In the genomic region with DNA sequence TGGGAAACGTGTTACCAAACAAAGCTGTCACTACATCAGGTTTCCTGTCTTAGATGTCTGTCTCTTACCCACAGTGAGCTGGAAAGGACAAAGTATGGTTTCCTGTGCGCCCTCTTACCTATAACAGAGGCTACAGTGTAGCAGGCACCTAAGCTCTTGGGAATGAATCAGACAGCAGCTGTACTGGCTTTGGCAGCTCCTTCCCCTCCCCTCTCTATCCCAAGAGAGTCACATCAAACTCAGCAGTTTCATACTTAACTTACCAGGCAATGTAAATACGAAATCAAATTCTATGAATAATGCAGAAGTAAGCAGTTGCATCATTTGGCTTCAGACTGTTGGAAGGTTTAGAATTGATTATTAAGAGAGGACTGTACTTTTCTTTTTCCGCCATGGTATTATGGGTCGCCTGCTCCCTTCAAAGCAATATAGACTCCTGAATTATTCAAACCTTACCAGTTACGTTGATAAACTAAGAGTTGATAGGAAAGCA, we compare ENCODE assay signal across 22 mouse cellular contexts. TPM values are rescaled to one million over a fixed set of nuclear protein-coding genes. Genes with fewer than 3 reads are reported as not detected.
DNase-seq lines count a peak whose midpoint lies in the region; ATAC-seq and TF ChIP-seq lines count a peak whose summit lies in the region.
"Had no signal": no experiment of that assay in that cellular context is flagged by ENCODE, and none has a peak within 500 bp of the region (broad histone marks: within the 10 kb centered on the region; RNA-seq: fewer than 3 reads in every experiment).

No protein-coding gene starts in this region.

- no peak for TF ChIP-seq POLR2A in myocyte (IDR thresholded peaks at IDR 0.05; ENCODE audit: insufficient read length, low read depth)

- H3K9ac ChIP-seq in heart, embryonic 11.5 days (ENCODE audit: low read depth, low read length) = no peak overlapping the region
- H3K9ac ChIP-seq in kidney, embryonic 14.5 days (ENCODE audit: low read depth, low read length) = no peak overlapping the region
- H3K9ac ChIP-seq: embryonic facial prominence, embryonic 15.5 days; forebrain, embryonic 15.5 days; heart, embryonic 15.5 days; hindbrain, embryonic 14.5 days had no signal

- H3K27ac ChIP-seq in heart, embryonic 11.5 days (ENCODE audit: low read depth, low read length) = no peak overlapping the region
- no peak overlapping the region for H3K27ac ChIP-seq in kidney, embryonic 14.5 days (ENCODE audit: low read depth, low read length)
- H3K27ac ChIP-seq: embryonic facial prominence, embryonic 15.5 days; forebrain, embryonic 15.5 days; heart, embryonic 10.5 days; heart, embryonic 15.5 days; hindbrain, embryonic 10.5 days; hindbrain, embryonic 14.5 days had no signal

- no peaks in the 10 kb centered on the region for H3K36me3 ChIP-seq in heart, embryonic 11.5 days (ENCODE audit: control insufficient read depth, insufficient read depth, low read length)
- H3K36me3 ChIP-seq in myocyte (ENCODE audit: control insufficient read depth, insufficient read depth) = no peaks in the 10 kb centered on the region
- no peaks in the 10 kb centered on the region for H3K36me3 ChIP-seq in kidney, embryonic 14.5 days (ENCODE audit: control insufficient read depth, insufficient read depth, low read length)
- H3K36me3 ChIP-seq: embryonic facial prominence, embryonic 15.5 days; forebrain, embryonic 15.5 days; heart, embryonic 10.5 days; heart, embryonic 15.5 days; hindbrain, embryonic 10.5 days had no signal

- peak; percentile 13 for DNase-seq in heart, adult 11 months
- peak; percentile 34 for DNase-seq in 416B (ENCODE audit: low read depth)
- no peak for DNase-seq in embryo, embryonic 10.5 days (ENCODE audit: low spot score)
- DNase-seq: adrenal gland, adult 2 months; adrenal gland, postnatal 25 days; cerebellum, adult 2 months; cerebellum, postnatal 10 days; embryo, embryonic 11 days; heart, postnatal 14 days had no signal

- ATAC-seq in heart, embryonic 11.5 days (replicated peaks; ENCODE audit: insufficient number of reproducible peaks, low FRiP score, low TSS enrichment) = no peak
- 0 out of 4 replicates have a peak, but pooled peaks have one; percentile 10 to 32 for ATAC-seq in hematopoietic stem cell, adult 5-6 weeks (replicated peaks in 1 of 2; ENCODE audit: insufficient read depth in 1 of 2, low FRiP score in 2 of 2, low TSS enrichment in 1 of 2, low read depth in 1 of 2, poor library complexity in 2 of 2, severe bottlenecking in 2 of 2)
- ATAC-seq in kidney, embryonic 14.5 days (ENCODE audit: low FRiP score, low TSS enrichment) = no peak
- ATAC-seq: forebrain, embryonic 15.5 days; Patski had no signal

- no peak overlapping the region for H3K4me3 ChIP-seq in heart, embryonic 11.5 days (ENCODE audit: low read depth, low read length)
- H3K4me3 ChIP-seq in myocyte = no peak overlapping the region
- H3K4me3 ChIP-seq in kidney, embryonic 14.5 days (ENCODE audit: low read length) = no peak overlapping the region
- H3K4me3 ChIP-seq: embryonic facial prominence, embryonic 15.5 days; erythroblast, embryonic 14.5 days; forebrain, embryonic 15.5 days; heart, embryonic 10.5 days; heart, embryonic 15.5 days; hindbrain, embryonic 10.5 days had no signal

- no peak overlapping the region for H3ac ChIP-seq in myocyte (ENCODE audit: control insufficient read depth, insufficient read length)

- H3K9me3 ChIP-seq in heart, embryonic 11.5 days (replicated peaks; ENCODE audit: control insufficient read depth, low read length) = no peaks in the 10 kb centered on the region
- no peaks in the 10 kb centered on the region for H3K9me3 ChIP-seq in kidney, embryonic 14.5 days (ENCODE audit: control insufficient read depth, low read length)
- H3K9me3 ChIP-seq: embryonic facial prominence, embryonic 15.5 days; forebrain, embryonic 15.5 days; heart, embryonic 10.5 days; heart, embryonic 15.5 days; hindbrain, embryonic 10.5 days had no signal

- H3K4me2 ChIP-seq in heart, embryonic 11.5 days = no peak overlapping the region
- peak overlapping the region; percentile 26 for H3K4me2 ChIP-seq in myocyte (ENCODE audit: low read depth)
- no peak overlapping the region for H3K4me2 ChIP-seq in kidney, embryonic 14.5 days (replicated peaks; ENCODE audit: low read depth, low read length)
- H3K4me2 ChIP-seq: embryonic facial prominence, embryonic 15.5 days; forebrain, embryonic 15.5 days; heart, embryonic 15.5 days; hindbrain, embryonic 14.5 days had no signal

- WGBS in heart, embryonic 11.5 days (ENCODE audit: insufficient replicate concordance) = 76% methylated on average over 6 of the region's 6 CpGs
- WGBS in kidney, embryonic 14.5 days = 85% methylated on average over 6 of the region's 6 CpGs

- no peaks in the 10 kb centered on the region for H3K27me3 ChIP-seq in heart, embryonic 11.5 days (ENCODE audit: control insufficient read depth, insufficient read depth, low read length)
- no peaks in the 10 kb centered on the region for H3K27me3 ChIP-seq in myocyte (ENCODE audit: control insufficient read depth, insufficient read depth, insufficient read length)
- H3K27me3 ChIP-seq in kidney, embryonic 14.5 days (ENCODE audit: control insufficient read depth, insufficient read depth, low read length) = no peaks in the 10 kb centered on the region
- H3K27me3 ChIP-seq: CH12.LX; embryonic facial prominence, embryonic 15.5 days; forebrain, embryonic 15.5 days; heart, embryonic 15.5 days; Patski had no signal

- no peaks in the 10 kb centered on the region for H3K79me2 ChIP-seq in myocyte (ENCODE audit: control insufficient read depth, insufficient read depth)

- peaks cover 3% of the 10 kb centered on the region; the same call in 1 of the 2 replicates for H3K4me1 ChIP-seq in heart, embryonic 11.5 days (ENCODE audit: control insufficient read depth, insufficient read depth, low read length)
- H3K4me1 ChIP-seq in kidney, embryonic 14.5 days (ENCODE audit: control insufficient read depth, insufficient read depth, low read length) = no peaks in the 10 kb centered on the region
- H3K4me1 ChIP-seq: embryonic facial prominence, embryonic 15.5 days; forebrain, embryonic 15.5 days; heart, embryonic 10.5 days had no signal

TF ChIP-seq in myocyte, 11 proteins besides CTCF, POLR2A, EP300 and RAD21:
- no peak for TF ChIP-seq MAX (IDR thresholded peaks at IDR 0.05; ENCODE audit: low read depth)
- peak in 1 of 3 experiments; percentile 37 for TF ChIP-seq MYOD1 (IDR thresholded peaks at IDR 0.05; ENCODE audit: control insufficient read depth in 1 of 3, insufficient read length in 2 of 3, low read depth in 2 of 3)

RNA-seq across cellular contexts. Expression of gene Agl, which starts 7.4 kb away (rescaled TPM):
- polyA plus RNA-seq in heart, embryonic 11.5 days (2014; fragmentation: Nextera tagmentation; extraction: Ambion mirVana) = 49.2 and 55.8 TPM in 2 replicates
- 8.6 and 11.3 TPM in 2 replicates for total RNA-seq in hematopoietic stem cell, adult 5-6 weeks (2017)
- 35.8 TPM for polyA plus RNA-seq in myocyte (2012; fragmentation: generic; extraction: Trizol)
- polyA plus RNA-seq in kidney, embryonic 14.5 days (2014; fragmentation: Nextera tagmentation; extraction: Ambion mirVana) = 13.0 and 22.2 TPM in 2 replicates
- polyA plus RNA-seq: erythroblast, embryonic 14.5 days had no signal

RNA-seq across cellular contexts. Expression of gene Frrs1, which starts 43.9 kb away (rescaled TPM):
- 26.7 and 26.8 TPM in 2 replicates for polyA plus RNA-seq in heart, embryonic 11.5 days (2014; fragmentation: Nextera tagmentation; extraction: Ambion mirVana)
- 22.6 and 33.3 TPM in 2 replicates for total RNA-seq in hematopoietic stem cell, adult 5-6 weeks (2017)
- 12.7 TPM for polyA plus RNA-seq in myocyte (2012; fragmentation: generic; extraction: Trizol)
- polyA plus RNA-seq in kidney, embryonic 14.5 days (2014; fragmentation: Nextera tagmentation; extraction: Ambion mirVana) = 20.2 and 21.2 TPM in 2 replicates

Comparison
In these comparisons a context has a peak if more than half of its experiments do, and no peak if none do; other contexts are left out.
1. ATAC-seq: peak in hematopoietic stem cell, adult 5-6 weeks (2 of 2); none in heart, embryonic 11.5 days (single experiment) and kidney, embryonic 14.5 days (single experiment).